Mouse (Mus musculus): ENCODE data around the gene Gas2. TPM values are rescaled to one million over a fixed set of nuclear protein-coding genes. Genes with fewer than 3 reads are reported as not detected.

Gene Gas2
- total and polyA plus RNA-seq, 3 experiments: 1.4 to 17.1 (median 6.0) TPM

DNA sequence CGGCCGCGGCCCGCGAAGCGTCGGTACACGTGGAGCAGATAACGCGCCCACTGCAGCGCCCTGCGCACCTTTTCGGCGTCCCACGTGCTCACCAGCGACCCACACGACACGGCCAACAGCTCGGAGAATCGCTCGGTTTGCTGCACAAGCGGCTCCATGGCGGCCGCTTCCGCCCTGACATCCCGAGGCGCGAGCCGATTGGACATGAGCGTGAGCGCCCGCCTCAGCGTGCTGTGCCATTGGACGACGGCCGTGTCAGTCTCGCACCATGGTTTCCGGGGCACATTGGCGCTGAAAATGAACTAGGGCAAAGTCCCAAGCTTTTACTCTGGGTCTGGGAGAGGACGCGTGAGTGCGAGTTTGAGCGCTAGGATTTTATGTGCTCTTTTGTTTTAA, 280 bp downstream of the Gas2 start, which contains the start of gene Fancf:
Gene Fancf, minus strand, starts transcription at position 171 of the 396 bp plus-strand sequence.
- ATAC-seq (ENCODE audit: extremely low read depth, insufficient number of reproducible peaks, low FRiP score, poor library complexity, severe bottlenecking): peak; percentile 99
- TF ChIP-seq TAL1 (conservative IDR thresholded peaks at IDR 0.05; ENCODE audit: low read depth, low read length) (no peak), POLR2AphosphoS5 (IDR thresholded peaks at IDR 0.05; ENCODE audit: insufficient replicate concordance, low read depth, low read length) (no peak; the same call in 1 of the 2 replicates), GATA1 (IDR thresholded peaks at IDR 0.05; ENCODE audit: borderline replicate concordance, low read length) (no peak), GATA2 (IDR thresholded peaks at IDR 0.05; ENCODE audit: borderline replicate concordance, low read depth, low read length) (no peak), CTCF (IDR thresholded peaks at IDR 0.05; ENCODE audit: low read depth, low read length) (no peak)
- peaks cover 55% of the 10 kb centered on the region for H3K4me1 ChIP-seq (ENCODE audit: insufficient read depth, low read depth, low read length)

DNA sequence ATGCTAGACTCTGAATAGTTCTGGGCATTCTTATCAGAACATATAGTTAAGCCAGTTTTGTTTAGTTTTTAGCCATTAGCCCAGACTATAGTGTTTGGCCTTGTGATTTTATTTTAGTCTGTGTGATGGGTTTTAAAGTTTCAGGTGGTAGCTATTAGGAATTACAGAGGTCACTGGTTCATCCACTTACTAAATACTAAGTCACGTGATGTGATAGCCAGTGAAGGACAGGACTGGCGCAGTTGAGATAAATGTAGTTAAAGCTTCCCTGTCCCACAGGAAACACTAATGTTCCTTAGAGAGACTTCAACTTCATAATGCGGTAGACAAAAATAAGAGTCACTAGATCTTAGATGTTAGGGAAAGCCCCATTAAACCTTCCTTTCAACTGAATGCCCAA, 1.0 kb downstream of the Gas2 start:
- DNase-seq (ENCODE audit: low spot score) (peak; percentile 4), ATAC-seq (ENCODE audit: extremely low read depth, insufficient number of reproducible peaks, low FRiP score, poor library complexity, severe bottlenecking) (no peak)
- peak overlapping the region; percentile 88 for H3K4me3 ChIP-seq (ENCODE audit: low read depth, low read length)
- peaks cover 42% of the 10 kb centered on the region for H3K36me3 ChIP-seq (replicated peaks)
- peaks cover 49% of the 10 kb centered on the region for H3K4me1 ChIP-seq (ENCODE audit: insufficient read depth, low read depth, low read length)
- H3K9me3 ChIP-seq (replicated peaks): no peaks in the 10 kb centered on the region
- TF ChIP-seq GATA2 (IDR thresholded peaks at IDR 0.05; ENCODE audit: borderline replicate concordance, low read depth, low read length) (no peak), CTCF (IDR thresholded peaks at IDR 0.05; ENCODE audit: low read depth, low read length) (no peak)
- H3K27me3 ChIP-seq (ENCODE audit: insufficient read depth, low read length): no peaks in the 10 kb centered on the region

More for the DNA sequence above, 280 bp downstream of the Gas2 start, which contains the start of gene Fancf:
- peaks cover 46% of the 10 kb centered on the region for H3K36me3 ChIP-seq (replicated peaks)
- no peaks in the 10 kb centered on the region for H3K27me3 ChIP-seq (ENCODE audit: insufficient read depth, low read length)
- no peaks in the 10 kb centered on the region for H3K9me3 ChIP-seq (replicated peaks)
- DNase-seq (ENCODE audit: low spot score): peak; percentile 93
- peak within 1 kb of the TSS; percentile 88 for H3K4me3 ChIP-seq (ENCODE audit: low read depth, low read length)

DNA sequence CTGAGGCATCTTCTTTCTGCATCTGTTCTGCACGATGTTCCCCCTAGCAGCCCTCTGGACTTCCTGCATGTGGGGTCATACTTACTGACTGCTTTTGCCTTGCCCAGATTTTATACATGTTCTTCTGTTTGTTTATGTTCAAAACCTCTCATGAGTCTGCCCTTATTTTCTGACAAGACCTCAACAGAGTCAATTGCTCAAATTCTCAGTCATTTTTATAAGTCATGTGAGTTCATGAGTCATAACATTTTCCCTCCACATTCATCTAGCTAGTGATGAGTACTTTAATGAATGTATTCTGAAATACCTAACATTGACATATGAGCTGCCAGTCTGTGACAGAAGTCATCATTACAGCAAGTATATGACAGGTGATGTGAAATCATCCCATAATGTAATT, 3.5 kb downstream of the Gas2 start:
- ATAC-seq (ENCODE audit: extremely low read depth, insufficient number of reproducible peaks, low FRiP score, poor library complexity, severe bottlenecking): no peak
- H3K4me1 ChIP-seq (ENCODE audit: insufficient read depth, low read depth, low read length): peaks cover 31% of the 10 kb centered on the region
- H3K4me3 ChIP-seq (ENCODE audit: low read depth, low read length): no peak overlapping the region
- peaks cover 44% of the 10 kb centered on the region for H3K36me3 ChIP-seq (replicated peaks)
- no peaks in the 10 kb centered on the region for H3K9me3 ChIP-seq (replicated peaks)
- TF ChIP-seq CTCF (IDR thresholded peaks at IDR 0.05; ENCODE audit: low read depth, low read length): no peak
- no peak for TF ChIP-seq GATA1 (IDR thresholded peaks at IDR 0.05; ENCODE audit: borderline replicate concordance, low read length)
- no peak for TF ChIP-seq GATA2 (IDR thresholded peaks at IDR 0.05; ENCODE audit: borderline replicate concordance, low read depth, low read length)
- TF ChIP-seq TAL1 (conservative IDR thresholded peaks at IDR 0.05; ENCODE audit: low read depth, low read length): no peak
- TF ChIP-seq POLR2AphosphoS5 (IDR thresholded peaks at IDR 0.05; ENCODE audit: insufficient replicate concordance, low read depth, low read length): no peak
- H3K27me3 ChIP-seq (ENCODE audit: insufficient read depth, low read length): no peaks in the 10 kb centered on the region
- no peak for DNase-seq (ENCODE audit: low spot score)

DNA sequence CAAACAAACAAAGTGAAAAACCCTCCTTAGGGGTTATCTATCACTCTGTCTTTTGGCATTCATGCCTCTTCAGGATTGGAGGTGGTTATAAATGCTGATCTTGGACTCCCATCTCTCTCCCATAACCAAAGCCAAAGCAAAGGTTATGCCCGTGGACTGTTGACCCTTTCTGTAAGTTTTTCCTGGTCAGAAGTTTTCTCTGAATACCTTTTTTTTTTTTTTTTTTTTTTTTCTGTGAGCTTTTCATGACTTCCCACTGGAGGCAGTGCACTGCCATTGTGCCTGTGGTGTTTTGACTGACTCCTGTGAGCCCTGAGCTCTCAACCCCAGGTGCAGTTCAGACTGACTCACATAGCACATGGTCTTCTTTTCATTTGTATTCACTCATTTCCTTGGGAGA, 6.2 kb downstream of the Gas2 start:
- no peak overlapping the region for H3K4me3 ChIP-seq (ENCODE audit: low read depth, low read length)
- H3K27me3 ChIP-seq (ENCODE audit: insufficient read depth, low read length): no peaks in the 10 kb centered on the region
- H3K4me1 ChIP-seq (ENCODE audit: insufficient read depth, low read depth, low read length): peaks cover 17% of the 10 kb centered on the region
- DNase-seq (ENCODE audit: low spot score) (no peak), ATAC-seq (ENCODE audit: extremely low read depth, insufficient number of reproducible peaks, low FRiP score, poor library complexity, severe bottlenecking) (no peak)
- H3K36me3 ChIP-seq (replicated peaks): peaks cover 44% of the 10 kb centered on the region
- TF ChIP-seq TAL1 (conservative IDR thresholded peaks at IDR 0.05; ENCODE audit: low read depth, low read length): no peak
- TF ChIP-seq CTCF (IDR thresholded peaks at IDR 0.05; ENCODE audit: low read depth, low read length): no peak
- no peak for TF ChIP-seq GATA2 (IDR thresholded peaks at IDR 0.05; ENCODE audit: borderline replicate concordance, low read depth, low read length)
- no peak for TF ChIP-seq GATA1 (IDR thresholded peaks at IDR 0.05; ENCODE audit: borderline replicate concordance, low read length)
- no peak for TF ChIP-seq POLR2AphosphoS5 (IDR thresholded peaks at IDR 0.05; ENCODE audit: insufficient replicate concordance, low read depth, low read length)
- H3K9me3 ChIP-seq (replicated peaks): no peaks in the 10 kb centered on the region

DNA sequence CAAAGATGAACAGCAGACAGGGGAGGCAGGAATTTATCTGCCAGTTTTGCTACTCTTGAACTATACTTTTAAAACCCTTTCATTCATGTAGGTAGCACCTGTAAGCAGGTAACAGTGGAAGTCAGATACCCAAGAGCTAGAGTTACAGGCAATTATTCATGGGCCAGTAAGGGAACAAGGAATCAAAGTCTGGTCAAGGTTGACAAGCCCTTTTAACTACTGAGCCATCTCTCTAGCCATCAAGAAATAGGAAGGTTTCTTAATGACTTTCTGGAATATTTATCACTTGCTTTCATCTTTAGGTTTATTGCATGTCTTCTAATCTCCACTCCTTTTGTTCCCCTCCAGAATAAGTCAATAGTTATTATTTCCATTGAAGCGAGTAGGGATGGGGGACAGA, 10.2 kb downstream of the Gas2 start:
- no peaks in the 10 kb centered on the region for H3K9me3 ChIP-seq (replicated peaks)
- H3K4me3 ChIP-seq (ENCODE audit: low read depth, low read length): no peak overlapping the region
- no peaks in the 10 kb centered on the region for H3K27me3 ChIP-seq (ENCODE audit: insufficient read depth, low read length)
- ATAC-seq (ENCODE audit: extremely low read depth, insufficient number of reproducible peaks, low FRiP score, poor library complexity, severe bottlenecking) (no peak), DNase-seq (ENCODE audit: low spot score) (no peak)
- peaks cover 28% of the 10 kb centered on the region for H3K36me3 ChIP-seq (replicated peaks)
- TF ChIP-seq POLR2AphosphoS5 (IDR thresholded peaks at IDR 0.05; ENCODE audit: insufficient replicate concordance, low read depth, low read length) (no peak), GATA1 (IDR thresholded peaks at IDR 0.05; ENCODE audit: borderline replicate concordance, low read length) (no peak), GATA2 (IDR thresholded peaks at IDR 0.05; ENCODE audit: borderline replicate concordance, low read depth, low read length) (no peak), CTCF (IDR thresholded peaks at IDR 0.05; ENCODE audit: low read depth, low read length) (no peak), TAL1 (conservative IDR thresholded peaks at IDR 0.05; ENCODE audit: low read depth, low read length) (no peak)
- H3K4me1 ChIP-seq (ENCODE audit: insufficient read depth, low read depth, low read length): no peaks in the 10 kb centered on the region

DNA sequence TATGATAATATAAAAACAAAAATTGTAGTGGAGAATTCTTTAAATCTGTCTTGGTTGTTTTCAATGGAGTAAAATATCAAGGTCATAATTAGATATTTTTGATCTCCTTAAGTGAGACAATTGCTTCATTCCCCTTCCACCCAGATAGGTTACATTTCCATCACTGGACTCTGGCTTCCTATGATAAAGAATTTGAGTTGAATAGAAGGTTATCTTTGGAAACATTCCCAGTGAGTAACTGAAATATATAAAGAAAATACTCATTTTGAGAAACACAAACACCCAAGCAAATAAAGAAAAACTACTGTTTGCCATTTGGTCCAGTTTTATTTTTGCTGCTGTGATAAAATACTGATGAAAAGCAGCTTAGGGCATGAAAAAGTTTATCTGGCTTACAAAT, 10.8 kb downstream of the Gas2 start:
- Histone ChIP-seq H3K36me3 (replicated peaks) (peaks cover 24% of the 10 kb centered on the region), H3K27me3 (ENCODE audit: insufficient read depth, low read length) (no peaks in the 10 kb centered on the region), H3K9me3 (replicated peaks) (no peaks in the 10 kb centered on the region), H3K4me3 (ENCODE audit: low read depth, low read length) (no peak overlapping the region), H3K4me1 (ENCODE audit: insufficient read depth, low read depth, low read length) (no peaks in the 10 kb centered on the region)
- TF ChIP-seq TAL1 (conservative IDR thresholded peaks at IDR 0.05; ENCODE audit: low read depth, low read length): no peak
- TF ChIP-seq GATA1 (IDR thresholded peaks at IDR 0.05; ENCODE audit: borderline replicate concordance, low read length): no peak
- DNase-seq (ENCODE audit: low spot score): no peak
- no peak for ATAC-seq (ENCODE audit: extremely low read depth, insufficient number of reproducible peaks, low FRiP score, poor library complexity, severe bottlenecking)

DNA sequence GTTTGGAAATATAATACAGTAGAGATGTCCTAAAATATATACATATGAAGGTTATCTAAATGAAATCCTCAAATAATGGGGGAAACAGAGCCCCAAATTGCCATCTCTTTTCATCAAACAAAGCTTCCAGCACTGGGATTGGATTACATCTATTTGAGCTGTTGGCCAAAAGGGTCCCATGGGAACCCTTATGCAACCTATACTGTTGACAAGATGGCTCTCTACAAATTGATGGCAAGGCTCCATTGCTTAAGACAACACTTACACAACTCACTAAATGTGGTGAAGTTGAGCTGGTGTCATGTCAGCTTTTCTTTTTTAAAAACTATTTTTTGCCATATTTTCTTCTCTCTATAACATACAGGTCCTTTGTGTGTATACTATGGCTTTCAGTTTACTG, 14.5 kb downstream of the Gas2 start:
- Histone ChIP-seq H3K9me3 (replicated peaks) (no peaks in the 10 kb centered on the region), H3K36me3 (replicated peaks) (peaks cover 14% of the 10 kb centered on the region), H3K4me3 (ENCODE audit: low read depth, low read length) (no peak overlapping the region), H3K4me1 (ENCODE audit: insufficient read depth, low read depth, low read length) (no peaks in the 10 kb centered on the region), H3K27me3 (ENCODE audit: insufficient read depth, low read length) (no peaks in the 10 kb centered on the region; the same call in 1 of the 2 replicates)
- no peak for ATAC-seq (ENCODE audit: extremely low read depth, insufficient number of reproducible peaks, low FRiP score, poor library complexity, severe bottlenecking)
- no peak for DNase-seq (ENCODE audit: low spot score)
- TF ChIP-seq GATA1 (IDR thresholded peaks at IDR 0.05; ENCODE audit: borderline replicate concordance, low read length) (no peak), POLR2AphosphoS5 (IDR thresholded peaks at IDR 0.05; ENCODE audit: insufficient replicate concordance, low read depth, low read length) (no peak), CTCF (IDR thresholded peaks at IDR 0.05; ENCODE audit: low read depth, low read length) (no peak), GATA2 (IDR thresholded peaks at IDR 0.05; ENCODE audit: borderline replicate concordance, low read depth, low read length) (no peak), TAL1 (conservative IDR thresholded peaks at IDR 0.05; ENCODE audit: low read depth, low read length) (no peak)
